Mouse (Mus musculus) cerebellum, adult 2 months (tissue): Measurements from ENCODE around the gene Olfr574.

Experiments
- CTCF ChIP-seq: fragments of 200-500 bp; IDR thresholded peaks from 2 replicates; pipeline ENCODE4 v1.5.1; 2011; ENCODE audit warnings: low read depth, mild to moderate bottlenecking, control low read depth, low read length, moderate library complexity, borderline replicate concordance; ENCODE audit not compliant: insufficient read depth
- POLR2A ChIP-seq: fragments of 200-500 bp; IDR thresholded peaks from 2 replicates; pipeline ENCODE4 v1.6.1; 2011; ENCODE audit warnings: low read length, control low read depth, borderline replicate concordance; ENCODE audit not compliant: insufficient read depth

GRCm38 (mm10) chr7:102927105-102927504 lies 21.2 kb upstream of the Olfr574 start:
- no peak for TF ChIP-seq POLR2A
- TF ChIP-seq CTCF = no peak
